Mouse (Mus musculus) gastrocnemius, adult 2 months (tissue): ENCODE data around the gene Vmn1r202. TPM values are rescaled to one million over a fixed set of nuclear protein-coding genes. Genes with fewer than 3 reads are reported as not detected.
"Not testable (repeated sequence)": the region's sequence is repeated elsewhere in the genome, so short reads cannot be mapped to it uniquely, and the experiment has no call there.

Experiments used
- DNase-seq: peaks from one replicate; pipeline ENCODE4 v3.0.0; 2022
- H3K27ac ChIP-seq: fragments of 200-600 bp; 2 replicates; pipeline ENCODE4 v1.8.1; 2022; ENCODE audit warnings: mild to moderate bottlenecking
- H3K4me3 ChIP-seq: fragments of 200-600 bp; 2 replicates; pipeline ENCODE4 v1.8.1; 2022; ENCODE audit warnings: mild to moderate bottlenecking, moderate library complexity
- CTCF ChIP-seq: fragments of 200-600 bp; IDR thresholded peaks from 2 replicates; pipeline ENCODE4 v1.8.1; 2022; ENCODE audit warnings: antibody characterized with exemption, mild to moderate bottlenecking, moderate library complexity
- intact Hi-C: fragments of 180-260 bp; cut with DNase I; formaldehyde crosslinking; loops from one replicate; pipeline ENCODE4 v1.15.1; 2025
- long read RNA-seq, 2 experiments: library from polyadenylated mRNA; stranded (forward); transcript quantifications; one replicate each; pipeline ENCODE4 v2.0.0; 2021
- total RNA-seq, 2 experiments: library from RNA; stranded (reverse); gene quantifications; 2 replicates each; pipeline ENCODE4 v1.2.3; 2021

Vmn1r202 gene
- total RNA-seq, result not detected
- long read RNA-seq, experiment 1, result 0 reads
- long read RNA-seq, experiment 2, result 0 reads

DNA sequence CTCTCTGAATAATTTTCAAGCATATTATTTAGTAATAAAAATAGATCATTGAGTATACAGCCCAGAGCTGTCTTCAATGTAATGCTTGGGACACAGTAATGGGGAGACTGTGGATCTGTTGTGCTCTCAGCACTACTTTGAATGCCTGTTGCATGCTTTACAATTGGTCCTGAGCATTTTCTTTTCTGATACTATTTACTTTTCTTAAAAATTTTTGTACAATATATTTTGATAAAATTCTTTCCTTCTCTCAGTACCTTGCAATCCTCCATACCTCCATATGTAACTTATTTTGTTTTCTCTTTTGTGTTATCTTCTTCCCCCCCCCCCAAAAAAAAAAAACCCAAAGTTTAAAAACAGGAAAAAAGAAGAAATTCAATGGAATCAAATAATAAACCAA lies at the start of gene Vmn1r202:
TSS of gene Vmn1r202 (minus strand) at position 101 of the 400 bp plus-strand sequence.
- no peak for TF ChIP-seq CTCF
- DNase-seq, result no peak
- intact Hi-C loops, result no loop called here
- H3K27ac ChIP-seq, result no peak within 1 kb of the TSS
- H3K4me3 ChIP-seq, result no peak within 1 kb of the TSS

- H3K27ac ChIP-seq, H3K4me3 ChIP-seq, DNase-seq, intact Hi-C loops: not testable (repeated sequence)
These were observed 47.7 kb upstream of the Vmn1r202 start, which contains the start of gene Vmn1r204 for GRCm38 (mm10) chr13:22552898-22553297. Gene Vmn1r204, plus strand, starts transcription at chr13:22553198.

DNA sequence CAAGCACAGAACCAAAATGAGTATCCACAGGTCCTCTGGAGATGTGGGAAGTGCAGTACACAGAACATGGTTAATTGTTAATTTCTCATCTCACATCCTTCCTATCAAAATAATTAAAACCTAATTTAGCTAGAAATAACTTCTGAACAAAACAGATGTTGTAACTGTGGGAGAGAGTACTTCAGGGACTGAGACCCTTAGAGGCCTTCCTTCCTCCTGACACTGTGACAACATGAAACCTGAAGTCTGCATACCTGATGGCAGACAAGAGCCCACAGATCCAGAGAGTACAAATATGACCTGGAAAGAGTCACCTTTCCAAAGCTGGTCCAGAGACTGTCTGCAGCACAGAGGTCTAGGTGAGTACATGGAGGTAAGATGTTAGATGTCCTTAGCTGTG lies 12.6 kb upstream of the Vmn1r202 start, which contains the start of gene Vmn1r203:
TSS of gene Vmn1r203 (plus strand) at position 301 of the 400 bp plus-strand sequence.
- TF ChIP-seq CTCF, result no peak
- no peak for DNase-seq
- H3K27ac ChIP-seq, result no peak within 1 kb of the TSS
- intact Hi-C loops, result no loop called here
- no peak within 1 kb of the TSS for H3K4me3 ChIP-seq

GRCm38 (mm10) chr13:22502431-22502830 lies 2.8 kb downstream of the Vmn1r202 start:
- intact Hi-C loops, result no loop called here
- no peak for DNase-seq
- no peak overlapping the region for H3K4me3 ChIP-seq
- no peak for TF ChIP-seq CTCF
- H3K27ac ChIP-seq, result no peak overlapping the region

- no peak for DNase-seq
- H3K4me3 ChIP-seq, result no peak within 1 kb of the TSS
- intact Hi-C loops, result no loop called here
- TF ChIP-seq CTCF, result no peak
- H3K27ac ChIP-seq, result no peak within 1 kb of the TSS
These were observed 33.6 kb downstream of the Vmn1r202 start, which contains the start of gene Vmn1r201 for GRCm38 (mm10) chr13:22471623-22472022. Gene Vmn1r201, plus strand, starts transcription at chr13:22471923.

DNA sequence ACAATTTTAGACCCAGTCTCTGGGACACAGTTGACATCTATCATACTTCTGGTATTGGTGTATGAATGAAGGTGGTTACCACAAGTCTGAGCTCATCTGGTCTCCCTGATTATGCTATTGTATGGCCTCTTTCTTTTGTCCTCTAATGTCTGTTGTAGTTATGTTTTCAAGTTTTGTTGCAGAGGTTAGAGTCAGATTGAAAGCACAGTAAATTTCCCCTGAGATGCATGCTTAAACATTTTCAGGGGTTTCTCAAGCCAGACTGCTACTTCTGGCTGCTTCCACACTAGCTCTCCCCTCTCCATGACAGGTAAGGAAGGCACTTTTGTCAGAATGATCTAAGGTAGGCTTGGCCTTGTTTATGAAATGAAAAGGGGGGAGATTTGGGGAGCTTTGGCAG lies 50.0 kb downstream of the Vmn1r202 start:
- DNase-seq, result no peak
- intact Hi-C loops, result no loop called here
- Histone ChIP-seq H3K4me3 (no peak overlapping the region), H3K27ac (no peak overlapping the region)
- no peak for TF ChIP-seq CTCF

Other genes with a start within 250 kb of the Vmn1r202 start
- not detected for gene Vmn1r195, start 234.9 kb downstream of the Vmn1r202 start, total RNA-seq
- not detected for gene Vmn1r196, start 215.5 kb downstream of the Vmn1r202 start, total RNA-seq
- gene Vmn1r197, start 180.8 kb downstream of the Vmn1r202 start, total RNA-seq, result not detected
- gene Vmn1r198, start 155.0 kb downstream of the Vmn1r202 start, total RNA-seq, result not detected
- gene Vmn1r199, start 125.6 kb downstream of the Vmn1r202 start, total RNA-seq, result not detected
- gene Vmn1r200, start 115.0 kb downstream of the Vmn1r202 start, total RNA-seq, result not detected
- gene Vmn1r201, start 33.5 kb downstream of the Vmn1r202 start, total RNA-seq, result not detected
- not detected for gene Vmn1r203, start 12.7 kb upstream of the Vmn1r202 start, total RNA-seq
- gene Vmn1r204, start 47.8 kb upstream of the Vmn1r202 start, total RNA-seq, result not detected
- gene Vmn1r205, start 87.6 kb upstream of the Vmn1r202 start, total RNA-seq, result not detected
- gene Vmn1r206, start 118.9 kb upstream of the Vmn1r202 start, total RNA-seq, result not detected
- under 1 TPM in 1 of 2 experiments, not detected in 1; 0.06 TPM for gene Vmn1r207-ps, start 224.2 kb upstream of the Vmn1r202 start, total RNA-seq